Comparison of ENCODE assay signal across 14 mouse cellular contexts in the genomic region with DNA sequence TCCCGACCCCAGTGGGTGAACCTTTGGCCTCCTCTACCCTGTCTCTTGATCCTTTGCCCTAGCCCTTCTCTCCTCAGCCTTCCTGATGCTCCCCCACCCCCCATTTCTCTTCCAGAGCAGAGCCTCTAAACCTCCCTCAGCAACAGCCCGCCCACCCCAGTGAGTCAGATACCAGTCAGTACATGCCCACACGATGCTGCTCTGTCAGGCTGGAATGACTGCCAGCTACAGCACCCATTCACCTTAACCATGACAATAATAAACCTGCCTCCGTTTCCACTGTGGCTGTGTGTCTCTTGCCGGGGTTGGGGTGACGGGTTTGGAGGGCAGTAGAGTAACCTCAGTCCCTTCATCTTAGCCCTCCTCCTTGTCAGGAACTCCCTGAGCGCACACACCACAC. TPM values are rescaled to one million over a fixed set of nuclear protein-coding genes. Genes with fewer than 3 reads are reported as not detected.
A peak's percentile ranks its signal among the peaks of the same experiment; 100 is the strongest.
DNase-seq lines count a peak whose midpoint lies in the region; ATAC-seq lines count a peak whose summit lies in the region.
"Had no signal": no experiment of that assay in that cellular context is flagged by ENCODE, and none has a peak within 500 bp of the region (broad histone marks: within the 10 kb centered on the region; RNA-seq: fewer than 3 reads in every experiment).

No protein-coding gene starts in this region.

- H3K36me3 ChIP-seq in embryonic facial prominence, embryonic 12.5 days, result peaks cover 6% of the 10 kb centered on the region; the same call in 1 of the 2 replicates
- H3K36me3 ChIP-seq in embryonic facial prominence, embryonic 10.5 days (replicated peaks), result peaks cover 30% of the 10 kb centered on the region
- H3K36me3 ChIP-seq in limb, embryonic 15.5 days, result peaks cover 7% of the 10 kb centered on the region; the same call in 1 of the 2 replicates

- ATAC-seq in embryonic facial prominence, embryonic 12.5 days (ENCODE audit: insufficient number of reproducible peaks, insufficient read depth, low FRiP score, low TSS enrichment), result 0 out of 2 replicates have a peak, but pooled peaks have one; percentile 12
- no peak for ATAC-seq in limb, embryonic 15.5 days (ENCODE audit: insufficient number of reproducible peaks, low FRiP score, low TSS enrichment, low read depth)

- no peak overlapping the region for H3K4me2 ChIP-seq in embryonic facial prominence, embryonic 12.5 days (replicated peaks)
- H3K4me2 ChIP-seq in limb, embryonic 15.5 days, result no peak overlapping the region
- H3K4me2 ChIP-seq: heart, embryonic 15.5 days; lung, embryonic 14.5 days; neural tube, embryonic 12.5 days had no signal

- 69% methylated on average over 7 of the region's 7 CpGs for WGBS in embryonic facial prominence, embryonic 12.5 days
- 73% methylated on average over 7 of the region's 7 CpGs for WGBS in embryonic facial prominence, embryonic 10.5 days
- 67% methylated on average over 7 of the region's 7 CpGs for WGBS in limb, embryonic 15.5 days

- H3K4me3 ChIP-seq in embryonic facial prominence, embryonic 12.5 days, result no peak overlapping the region
- no peak overlapping the region for H3K4me3 ChIP-seq in embryonic facial prominence, embryonic 10.5 days
- no peak overlapping the region for H3K4me3 ChIP-seq in limb, embryonic 15.5 days
- H3K4me3 ChIP-seq: heart, embryonic 15.5 days; midbrain, embryonic 10.5 days; neural tube, embryonic 12.5 days had no signal

- no peak overlapping the region for H3K9ac ChIP-seq in embryonic facial prominence, embryonic 12.5 days
- no peak overlapping the region for H3K9ac ChIP-seq in limb, embryonic 15.5 days
- H3K9ac ChIP-seq: forebrain, postnatal 0 days; heart, embryonic 15.5 days; lung, embryonic 14.5 days; neural tube, embryonic 12.5 days had no signal

- no peaks in the 10 kb centered on the region for H3K4me1 ChIP-seq in embryonic facial prominence, embryonic 12.5 days
- H3K4me1 ChIP-seq in embryonic facial prominence, embryonic 10.5 days, result peaks cover 8% of the 10 kb centered on the region
- 0 out of 2 replicates have a peak, but pooled peaks cover 4% of the 10 kb centered on the region for H3K4me1 ChIP-seq in limb, embryonic 15.5 days
- H3K4me1 ChIP-seq: neural tube, embryonic 12.5 days had no signal

- 0 out of 2 replicates have a peak, but pooled peaks cover 3% of the 10 kb centered on the region for H3K9me3 ChIP-seq in embryonic facial prominence, embryonic 12.5 days
- no peaks in the 10 kb centered on the region for H3K9me3 ChIP-seq in embryonic facial prominence, embryonic 10.5 days
- no peaks in the 10 kb centered on the region for H3K9me3 ChIP-seq in limb, embryonic 15.5 days
- H3K9me3 ChIP-seq: heart, embryonic 15.5 days; neural tube, embryonic 12.5 days had no signal

- no peak overlapping the region for H3K27ac ChIP-seq in embryonic facial prominence, embryonic 12.5 days
- H3K27ac ChIP-seq in embryonic facial prominence, embryonic 10.5 days (replicated peaks), result no peak overlapping the region
- 0 out of 2 replicates have a peak overlapping the region, but pooled peaks have one; percentile 1 for H3K27ac ChIP-seq in limb, embryonic 15.5 days
- H3K27ac ChIP-seq: heart, embryonic 15.5 days; midbrain, embryonic 10.5 days; neural tube, embryonic 12.5 days had no signal

- H3K27me3 ChIP-seq in embryonic facial prominence, embryonic 12.5 days, result no peaks in the 10 kb centered on the region
- H3K27me3 ChIP-seq in embryonic facial prominence, embryonic 10.5 days (replicated peaks; ENCODE audit: low read depth, poor library complexity, severe bottlenecking), result no peaks in the 10 kb centered on the region
- no peaks in the 10 kb centered on the region for H3K27me3 ChIP-seq in limb, embryonic 15.5 days
- H3K27me3 ChIP-seq: heart, embryonic 15.5 days; neural tube, embryonic 12.5 days had no signal

- DNase-seq in embryonic facial prominence, embryonic 10.5 days (ENCODE audit: low spot score), result no peak
- peak; percentile 62 for DNase-seq in urinary bladder, postnatal 14 days (ENCODE audit: low spot score)
- DNase-seq in urinary bladder, postnatal 25 days (ENCODE audit: low spot score), result no peak
- DNase-seq in spleen, postnatal 14 days (ENCODE audit: low spot score in 2 of 2), result no peak
- no peak for DNase-seq in cerebellum, postnatal 25 days
- DNase-seq in heart, postnatal 4 days, result no peak

RNA-seq across cellular contexts. Expression of gene Masp2, which starts 1.8 kb away (rescaled TPM):
- polyA plus RNA-seq in embryonic facial prominence, embryonic 12.5 days (2016; fragmentation: Nextera tagmentation; extraction: Ambion mirVana), result 0.25 and 0.54 TPM in 2 replicates
- 0.35 TPM in 1 of 2 replicates, not detected in the other for polyA plus RNA-seq in embryonic facial prominence, embryonic 10.5 days (2016; fragmentation: Nextera tagmentation; extraction: Ambion mirVana)
- polyA plus RNA-seq in limb, embryonic 15.5 days (2015; fragmentation: Nextera tagmentation; extraction: Ambion mirVana), result 0.32 and 0.45 TPM in 2 replicates
- total RNA-seq in heart, postnatal 4 days (2021), result under 1 TPM in 1 of 2 experiments, not detected in 1; 0.25 TPM
- polyA plus RNA-seq: forebrain, postnatal 0 days; heart, embryonic 15.5 days had no signal

RNA-seq across cellular contexts. Expression of gene Srm, which starts 12.8 kb away (rescaled TPM):
- polyA plus RNA-seq in embryonic facial prominence, embryonic 12.5 days (2016; fragmentation: Nextera tagmentation; extraction: Ambion mirVana), result 206 and 210 TPM in 2 replicates
- 248 and 267 TPM in 2 replicates for polyA plus RNA-seq in embryonic facial prominence, embryonic 10.5 days (2016; fragmentation: Nextera tagmentation; extraction: Ambion mirVana)
- 247 and 256 TPM in 2 replicates for polyA plus RNA-seq in limb, embryonic 15.5 days (2015; fragmentation: Nextera tagmentation; extraction: Ambion mirVana)
- 10 to 100 TPM; 33.0 to 34.7 TPM for total RNA-seq in heart, postnatal 4 days (2021)

RNA-seq across cellular contexts. Expression of gene Tardbp, which starts 22.7 kb away (rescaled TPM):
- 362 and 375 TPM in 2 replicates for polyA plus RNA-seq in embryonic facial prominence, embryonic 12.5 days (2016; fragmentation: Nextera tagmentation; extraction: Ambion mirVana)
- polyA plus RNA-seq in embryonic facial prominence, embryonic 10.5 days (2016; fragmentation: Nextera tagmentation; extraction: Ambion mirVana), result 450 and 455 TPM in 2 replicates
- polyA plus RNA-seq in limb, embryonic 15.5 days (2015; fragmentation: Nextera tagmentation; extraction: Ambion mirVana), result 287 and 301 TPM in 2 replicates
- 100 to 1,000 TPM; 198 to 204 TPM for total RNA-seq in heart, postnatal 4 days (2021)

RNA-seq across cellular contexts. Expression of gene Gm572, which starts 39.0 kb away (rescaled TPM):
- polyA plus RNA-seq in embryonic facial prominence, embryonic 12.5 days (2016; fragmentation: Nextera tagmentation; extraction: Ambion mirVana), result not detected in 2 replicates
- not detected in 2 replicates for polyA plus RNA-seq in embryonic facial prominence, embryonic 10.5 days (2016; fragmentation: Nextera tagmentation; extraction: Ambion mirVana)
- not detected in 2 replicates for polyA plus RNA-seq in limb, embryonic 15.5 days (2015; fragmentation: Nextera tagmentation; extraction: Ambion mirVana)
- 1 to 10 TPM; 4.1 to 4.9 TPM for total RNA-seq in heart, postnatal 4 days (2021)
- total RNA-seq: forebrain, postnatal 0 days had no signal
- polyA plus RNA-seq: forebrain, postnatal 0 days; intestine, embryonic 14.5 days; lung, embryonic 14.5 days; neural tube, embryonic 12.5 days had no signal

RNA-seq across cellular contexts. Expression of gene Exosc10, which starts 45.9 kb away (rescaled TPM):
- 106 and 109 TPM in 2 replicates for polyA plus RNA-seq in embryonic facial prominence, embryonic 12.5 days (2016; fragmentation: Nextera tagmentation; extraction: Ambion mirVana)
- polyA plus RNA-seq in embryonic facial prominence, embryonic 10.5 days (2016; fragmentation: Nextera tagmentation; extraction: Ambion mirVana), result 98.8 and 108 TPM in 2 replicates
- polyA plus RNA-seq in limb, embryonic 15.5 days (2015; fragmentation: Nextera tagmentation; extraction: Ambion mirVana), result 82.1 and 83.3 TPM in 2 replicates
- total RNA-seq in heart, postnatal 4 days (2021), result 10 to 100 TPM; 62.4 to 66.2 TPM
